Mouse (Mus musculus) hindbrain, embryonic 13.5 days (tissue): Measurements from ENCODE around the gene Thap12. TPM values are rescaled to one million over a fixed set of nuclear protein-coding genes. Genes with fewer than 3 reads are reported as not detected.

Experiments
- ATAC-seq: fragments of 200-750 bp; cut with Nextera tagmentation; 2 replicates; pipeline ENCODE4 v1.8.0; 2017; ENCODE audit warnings: moderate TSS enrichment; ENCODE audit not compliant: low FRiP score
- H3K27ac ChIP-seq: fragments of 300-500 bp; sonication (generic); 2 replicates; pipeline ENCODE4 v1.5.1; 2015; ENCODE audit warnings: inconsistent platforms, mild to moderate bottlenecking, moderate library complexity
- H3K27me3 ChIP-seq: fragments of 300-500 bp; sonication (generic); 2 replicates; pipeline ENCODE4 v1.6.1; 2015; ENCODE audit warnings: mild to moderate bottlenecking, inconsistent platforms
- H3K36me3 ChIP-seq: fragments of 300-500 bp; sonication (generic); 2 replicates; pipeline ENCODE4 v1.6.1; 2015; ENCODE audit warnings: mild to moderate bottlenecking, inconsistent platforms
- H3K4me1 ChIP-seq: fragments of 300-500 bp; sonication (generic); replicated peaks from 2 replicates; pipeline ENCODE4 v1.6.1; 2015; ENCODE audit warnings: inconsistent platforms
- H3K4me2 ChIP-seq: fragments of 300-500 bp; sonication (generic); 2 replicates; pipeline ENCODE4 v1.6.1; 2015; ENCODE audit warnings: inconsistent platforms, mild to moderate bottlenecking, moderate library complexity
- H3K4me3 ChIP-seq: fragments of 300-500 bp; sonication (generic); 2 replicates; pipeline ENCODE4 v1.5.1; 2015; ENCODE audit warnings: mild to moderate bottlenecking, inconsistent platforms
- H3K9ac ChIP-seq: fragments of 300-500 bp; sonication (generic); 2 replicates; pipeline ENCODE4 v1.6.1; 2015; ENCODE audit warnings: mild to moderate bottlenecking, inconsistent platforms
- H3K9me3 ChIP-seq: fragments of 300-500 bp; sonication (generic); 2 replicates; pipeline ENCODE4 v1.6.1; 2016; ENCODE audit warnings: inconsistent platforms
- WGBS: fragments of 180-500 bp; shearing (Covaris S2); methylation state at CpG from one replicate; pipeline ENCODE4 v1.1.7; 2015; 5-methylcytosine and 5-hydroxymethylcytosine counted together
- polyA plus RNA-seq: library from polyadenylated mRNA; unstranded; fragments of >200 nt; fragmentation: Nextera tagmentation; extraction: Ambion mirVana; gene quantifications from 2 replicates; pipeline ENCODE4 v1.2.1, GENCODE M21; 2015

Gene Thap12
- polyA plus RNA-seq, 1 experiment from 2014 or later, result 45.9 TPM

DNA sequence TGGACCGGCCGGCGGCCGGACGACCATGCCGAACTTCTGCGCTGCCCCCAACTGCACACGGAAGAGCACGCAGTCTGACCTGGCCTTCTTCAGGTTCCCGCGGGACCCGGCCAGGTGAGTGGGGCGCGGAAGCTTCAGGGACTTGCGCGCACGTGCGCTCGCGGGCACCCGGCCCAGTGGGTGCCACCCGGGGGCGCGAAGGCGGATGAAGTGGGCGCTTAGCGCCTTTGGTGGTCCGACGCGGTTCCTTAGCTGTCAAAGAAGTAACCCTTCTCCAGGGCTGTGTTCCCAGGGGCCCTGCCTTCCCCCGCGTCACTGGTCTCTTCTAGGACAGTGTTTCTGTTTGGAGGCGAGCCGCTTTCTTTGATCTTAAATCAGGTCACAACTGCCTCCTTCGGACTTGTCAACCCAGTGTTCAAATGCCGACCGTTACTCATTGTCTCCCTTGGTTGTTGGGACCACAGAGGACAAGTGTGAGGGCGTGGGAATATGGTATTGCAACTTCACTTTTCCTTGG is 520 bp downstream of the Thap12 start:
- Histone ChIP-seq H3K4me1 (peaks cover 31% of the 10 kb centered on the region), H3K36me3 (no peaks in the 10 kb centered on the region), H3K27ac (peak overlapping the region; percentile 88), H3K9me3 (no peaks in the 10 kb centered on the region), H3K4me3 (peak overlapping the region; percentile 97), H3K27me3 (no peaks in the 10 kb centered on the region), H3K4me2 (peak overlapping the region; percentile 85), H3K9ac (peak overlapping the region; percentile 96)
- under 1% methylated on average over 38 of the region's 38 CpGs for WGBS
- ATAC-seq, result peak; percentile 64

DNA sequence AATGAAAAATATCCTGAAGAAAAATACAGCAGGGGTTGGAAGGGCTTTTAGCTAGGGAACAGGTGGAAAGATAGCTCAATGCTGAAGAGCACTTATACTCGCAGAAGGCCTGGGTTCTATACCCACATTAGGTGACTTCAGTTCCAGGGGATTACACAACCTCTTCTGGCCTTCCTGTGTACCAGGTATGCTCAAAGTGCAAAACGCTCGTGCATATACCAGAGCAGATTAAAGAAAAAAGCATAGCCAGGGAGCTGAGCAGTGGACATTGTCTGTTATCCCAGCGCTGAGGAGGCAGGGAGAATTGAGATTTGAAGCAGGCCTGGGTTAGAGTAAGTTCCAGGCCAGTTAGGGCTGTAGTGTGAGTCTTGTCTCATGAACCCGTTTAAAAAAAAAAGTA is 1.4 kb downstream of the Thap12 start:
- peak overlapping the region; percentile 96 for H3K9ac ChIP-seq
- H3K4me3 ChIP-seq, result peak overlapping the region; percentile 97
- H3K27ac ChIP-seq, result no peak overlapping the region
- H3K27me3 ChIP-seq, result no peaks in the 10 kb centered on the region
- no peak for ATAC-seq
- peaks cover 31% of the 10 kb centered on the region for H3K4me1 ChIP-seq
- H3K4me2 ChIP-seq, result peak overlapping the region; percentile 85
- H3K9me3 ChIP-seq, result no peaks in the 10 kb centered on the region
- H3K36me3 ChIP-seq, result no peaks in the 10 kb centered on the region
- 67% methylated on average over 5 of the region's 5 CpGs for WGBS

DNA sequence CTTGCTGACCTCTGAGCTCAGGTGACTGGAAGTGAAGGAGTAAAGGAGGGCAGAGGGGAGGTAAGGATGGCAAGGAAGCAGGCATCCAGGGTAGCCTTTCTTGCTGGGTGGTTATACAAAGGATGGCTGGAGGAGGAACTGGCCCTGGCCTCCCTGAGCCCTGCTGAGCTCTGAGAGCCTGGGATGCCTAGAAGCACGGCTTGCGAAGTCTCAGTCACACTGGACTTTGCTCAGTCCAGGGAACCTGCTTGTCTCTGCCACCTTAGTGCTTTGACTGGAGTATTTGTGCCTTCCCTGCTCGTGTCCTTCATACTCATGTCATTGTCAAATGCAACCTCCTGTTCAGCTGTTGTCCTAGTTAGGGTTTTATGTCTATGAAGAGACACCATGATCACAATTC is 10.8 kb downstream of the Thap12 start:
- 95% methylated on average over 3 of the region's 3 CpGs for WGBS
- peaks cover 71% of the 10 kb centered on the region for H3K36me3 ChIP-seq
- ATAC-seq, result no peak

DNA sequence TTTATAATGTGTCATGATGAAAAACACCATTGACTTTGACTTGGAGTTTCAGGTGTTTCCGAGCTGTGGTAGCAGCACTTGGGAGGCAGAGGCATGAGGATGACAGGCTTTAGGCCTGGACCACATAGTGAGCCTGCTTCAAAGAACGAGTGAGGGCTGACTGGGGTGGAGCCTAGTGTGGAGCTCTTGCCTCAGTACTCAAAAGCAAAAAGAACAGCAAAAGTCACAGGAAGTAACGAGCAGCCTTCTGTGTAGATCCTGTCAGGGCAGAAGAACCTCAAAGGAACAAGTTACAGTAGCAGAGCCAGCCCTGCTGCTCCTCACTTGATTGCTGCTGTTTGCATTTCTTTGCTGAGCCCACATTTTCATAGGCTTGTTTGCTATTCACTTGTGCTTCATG is 14.5 kb downstream of the Thap12 start:
- no peak overlapping the region for H3K9ac ChIP-seq
- H3K4me3 ChIP-seq, result no peak overlapping the region
- no peaks in the 10 kb centered on the region for H3K9me3 ChIP-seq
- no peak overlapping the region for H3K27ac ChIP-seq
- 77% methylated on average over 3 of the region's 3 CpGs for WGBS
- no peaks in the 10 kb centered on the region; the same call in none of the 2 replicates for H3K4me1 ChIP-seq
- H3K4me2 ChIP-seq, result no peak overlapping the region
- H3K36me3 ChIP-seq, result peaks cover 51% of the 10 kb centered on the region
- no peak for ATAC-seq
- H3K27me3 ChIP-seq, result no peaks in the 10 kb centered on the region

More for the DNA sequence above, 10.8 kb downstream of the Thap12 start:
- no peaks in the 10 kb centered on the region for H3K4me1 ChIP-seq
- no peak overlapping the region for H3K4me2 ChIP-seq
- no peaks in the 10 kb centered on the region for H3K9me3 ChIP-seq
- no peak overlapping the region for H3K4me3 ChIP-seq
- no peaks in the 10 kb centered on the region for H3K27me3 ChIP-seq
- H3K27ac ChIP-seq, result no peak overlapping the region
- H3K9ac ChIP-seq, result no peak overlapping the region

DNA sequence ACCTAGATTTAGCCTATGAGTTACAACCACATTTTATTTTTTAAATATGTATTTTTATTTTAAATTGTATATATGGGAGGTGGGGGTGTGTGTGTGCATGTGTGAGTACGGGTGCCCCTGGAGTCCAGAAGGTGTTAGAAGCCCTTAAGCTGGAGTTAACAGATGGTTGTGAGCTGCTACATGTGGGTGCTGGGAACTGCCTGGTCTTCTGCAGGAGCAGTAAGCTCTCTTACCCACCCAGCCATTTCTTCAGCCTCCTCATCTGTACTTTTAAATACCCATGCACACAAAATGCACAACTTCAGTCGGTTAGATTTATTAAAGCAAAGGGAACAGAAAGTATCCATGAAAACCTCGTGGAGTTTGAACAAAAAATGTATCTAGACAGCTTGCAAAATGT is 16.9 kb downstream of the Thap12 start:
- H3K9ac ChIP-seq, result no peak overlapping the region
- no peak for ATAC-seq
- 90% methylated on average over 3 of the region's 3 CpGs for WGBS

DNA sequence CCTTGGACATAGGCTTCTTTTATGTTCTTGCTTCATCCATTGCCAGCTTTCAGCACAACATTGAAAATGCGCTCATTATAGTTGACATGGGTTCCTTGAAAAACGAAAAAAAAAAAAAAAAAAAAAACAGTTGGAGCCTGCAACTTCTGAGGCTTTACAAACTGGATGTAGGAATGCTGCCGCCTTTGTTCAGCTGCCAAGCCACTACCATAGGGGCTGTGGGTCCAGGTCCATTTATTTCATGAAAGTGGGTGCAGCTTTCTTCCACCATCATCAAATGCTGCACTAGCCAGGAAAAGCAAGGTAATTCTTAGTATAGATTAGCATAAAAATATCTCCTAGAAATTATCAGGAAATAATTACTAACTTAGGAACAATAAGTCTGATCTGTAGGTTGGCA is 17.8 kb downstream of the Thap12 start:
- Histone ChIP-seq H3K9ac (no peak overlapping the region), H3K4me1 (no peaks in the 10 kb centered on the region; the same call in none of the 2 replicates), H3K4me3 (no peak overlapping the region), H3K9me3 (no peaks in the 10 kb centered on the region), H3K27ac (no peak overlapping the region), H3K4me2 (no peak overlapping the region), H3K27me3 (no peaks in the 10 kb centered on the region), H3K36me3 (peaks cover 22% of the 10 kb centered on the region)
- no peak for ATAC-seq
- 66% methylated on average over 3 of the region's 3 CpGs for WGBS

More for the DNA sequence above, 16.9 kb downstream of the Thap12 start:
- H3K27me3 ChIP-seq, result no peaks in the 10 kb centered on the region
- H3K4me1 ChIP-seq, result no peaks in the 10 kb centered on the region; the same call in none of the 2 replicates
- peaks cover 32% of the 10 kb centered on the region for H3K36me3 ChIP-seq
- H3K4me3 ChIP-seq, result no peak overlapping the region
- H3K27ac ChIP-seq, result no peak overlapping the region
- no peak overlapping the region for H3K4me2 ChIP-seq
- no peaks in the 10 kb centered on the region for H3K9me3 ChIP-seq

DNA sequence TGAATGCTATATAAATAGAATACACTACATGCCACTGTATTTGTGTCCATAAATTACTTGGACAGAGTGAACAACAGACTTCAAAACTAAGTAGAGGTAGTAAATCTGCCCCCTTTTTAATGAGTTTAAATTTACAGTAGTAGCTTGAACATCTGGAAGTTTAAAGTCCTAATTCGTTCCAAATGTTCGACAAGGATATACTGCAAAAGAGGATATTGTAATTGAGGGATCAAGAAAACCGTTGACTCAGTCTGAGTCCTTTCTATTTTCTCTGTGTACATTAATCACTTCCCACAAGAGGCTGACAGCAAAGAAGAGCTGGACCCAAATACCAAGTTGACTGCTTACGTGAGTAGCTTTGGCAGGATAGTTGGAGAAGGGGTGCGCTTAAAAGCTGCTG is 18.3 kb downstream of the Thap12 start:
- no peak overlapping the region for H3K27ac ChIP-seq
- ATAC-seq, result no peak
- no peak overlapping the region for H3K4me3 ChIP-seq
- H3K4me2 ChIP-seq, result no peak overlapping the region
- H3K36me3 ChIP-seq, result peaks cover 18% of the 10 kb centered on the region
- no peaks in the 10 kb centered on the region; the same call in none of the 2 replicates for H3K4me1 ChIP-seq
- 59% methylated on average over 5 of the region's 5 CpGs for WGBS
- no peaks in the 10 kb centered on the region for H3K9me3 ChIP-seq
- H3K27me3 ChIP-seq, result no peaks in the 10 kb centered on the region
- H3K9ac ChIP-seq, result no peak overlapping the region

DNA sequence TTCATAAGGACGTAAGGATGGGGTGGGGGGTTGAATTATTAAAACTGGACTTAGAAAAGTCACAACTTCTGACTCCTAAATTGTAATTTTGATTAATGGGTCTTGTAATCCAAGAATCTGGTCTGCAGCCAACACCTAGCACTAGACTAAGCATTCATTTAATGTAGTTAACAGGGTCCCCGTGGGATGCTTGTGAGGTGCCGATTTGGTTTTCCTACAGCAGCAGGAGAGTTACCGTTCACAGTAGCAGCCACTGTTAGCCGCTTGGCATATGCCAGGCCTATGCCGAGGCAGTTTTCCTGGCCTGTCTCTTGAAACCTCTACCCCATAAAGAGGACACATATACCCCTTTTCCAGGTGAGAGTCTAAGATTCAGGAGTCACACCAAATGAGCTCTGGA is 18.7 kb downstream of the Thap12 start:
- Histone ChIP-seq H3K27ac (no peak overlapping the region), H3K4me3 (no peak overlapping the region), H3K4me2 (no peak overlapping the region), H3K36me3 (peaks cover 13% of the 10 kb centered on the region), H3K9me3 (no peaks in the 10 kb centered on the region), H3K27me3 (no peaks in the 10 kb centered on the region), H3K9ac (no peak overlapping the region), H3K4me1 (no peaks in the 10 kb centered on the region; the same call in none of the 2 replicates)
- WGBS, result 62% methylated on average over 6 of the region's 6 CpGs
- no peak for ATAC-seq

DNA sequence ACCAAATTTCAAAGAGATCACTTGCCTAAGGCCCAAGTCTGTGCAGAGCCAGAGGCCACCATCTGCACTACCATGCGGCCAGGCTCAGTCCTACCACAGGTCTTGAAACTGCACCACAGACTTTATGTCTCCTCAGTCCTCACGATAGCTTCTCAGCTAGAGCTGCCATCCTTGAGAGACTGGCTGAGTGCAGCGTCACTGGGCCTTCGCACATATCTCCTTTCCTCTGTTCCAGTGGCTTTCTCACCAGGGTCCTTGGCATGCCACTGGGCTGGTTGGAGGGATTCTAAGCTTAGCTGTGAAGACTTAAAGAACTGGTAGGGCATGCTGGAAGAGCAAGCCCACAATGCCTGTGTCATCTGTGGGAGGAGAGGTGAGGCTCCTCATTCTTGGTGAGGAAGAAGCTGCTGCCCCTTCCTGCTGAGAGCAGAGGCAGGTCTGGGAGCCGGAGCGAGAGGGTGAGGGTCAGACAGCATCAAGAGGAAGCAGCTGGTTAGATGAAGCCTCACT is 22.8 kb downstream of the Thap12 start:
- no peaks in the 10 kb centered on the region for H3K9me3 ChIP-seq
- H3K27ac ChIP-seq, result no peak overlapping the region
- no peak overlapping the region for H3K9ac ChIP-seq
- H3K36me3 ChIP-seq, result no peaks in the 10 kb centered on the region
- WGBS, result 85% methylated on average over 6 of the region's 6 CpGs
- no peak overlapping the region for H3K4me3 ChIP-seq
- peaks cover 12% of the 10 kb centered on the region for H3K4me1 ChIP-seq
- no peaks in the 10 kb centered on the region; the same call in 1 of the 2 replicates for H3K27me3 ChIP-seq
- no peak overlapping the region for H3K4me2 ChIP-seq
- no peak for ATAC-seq

DNA sequence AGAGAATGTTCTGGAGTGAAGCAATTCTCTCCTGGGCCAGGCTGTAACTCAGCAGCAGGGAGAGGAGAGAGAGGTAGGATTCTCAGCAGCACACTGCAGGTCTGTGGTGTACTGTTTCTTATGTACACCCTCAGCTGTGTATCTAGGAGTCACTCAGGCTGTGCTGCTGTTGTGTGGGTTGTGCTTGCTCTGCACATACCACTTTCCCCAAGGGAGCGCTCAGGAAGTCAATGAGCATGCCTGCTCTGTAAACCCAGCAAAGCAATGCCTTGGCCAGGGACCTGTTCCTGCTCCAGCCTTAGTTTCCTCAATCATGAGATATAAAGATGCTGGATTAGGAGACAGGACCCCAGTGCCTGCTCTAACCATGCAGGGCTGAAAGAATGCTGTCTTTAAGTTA is 25.1 kb downstream of the Thap12 start:
- 97% methylated on average over 1 of the region's 1 CpGs for WGBS
- Histone ChIP-seq H3K36me3 (no peaks in the 10 kb centered on the region), H3K4me3 (no peak overlapping the region), H3K27ac (no peak overlapping the region), H3K27me3 (peaks cover 5% of the 10 kb centered on the region; the same call in 1 of the 2 replicates), H3K4me2 (no peak overlapping the region), H3K9me3 (no peaks in the 10 kb centered on the region), H3K9ac (no peak overlapping the region), H3K4me1 (peaks cover 12% of the 10 kb centered on the region)
- no peak for ATAC-seq

DNA sequence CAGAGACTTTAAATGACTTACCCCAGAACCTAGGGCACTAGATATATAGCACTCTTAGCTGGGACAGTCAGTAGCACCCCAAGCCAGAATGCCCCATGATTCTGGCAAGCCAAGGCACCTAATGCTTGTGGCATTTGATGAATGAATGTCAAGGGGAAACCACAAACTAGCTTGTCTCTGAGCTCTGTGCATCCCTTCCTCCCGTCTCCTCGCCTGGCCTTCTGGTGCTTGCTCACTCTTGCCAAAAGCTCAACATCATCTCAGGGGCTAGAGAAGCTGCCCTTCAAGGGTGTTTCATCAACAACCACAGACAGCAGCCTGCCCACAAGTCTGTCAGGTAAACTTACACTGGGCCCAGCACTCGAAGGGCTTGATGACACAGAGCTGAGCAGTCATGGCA is 25.6 kb downstream of the Thap12 start:
- Histone ChIP-seq H3K4me2 (no peak overlapping the region), H3K4me3 (no peak overlapping the region), H3K27me3 (peaks cover 5% of the 10 kb centered on the region; the same call in 1 of the 2 replicates), H3K4me1 (peaks cover 12% of the 10 kb centered on the region), H3K9ac (no peak overlapping the region), H3K9me3 (no peaks in the 10 kb centered on the region), H3K27ac (no peak overlapping the region), H3K36me3 (no peaks in the 10 kb centered on the region)
- WGBS, result 94% methylated on average over 3 of the region's 3 CpGs
- ATAC-seq, result no peak

DNA sequence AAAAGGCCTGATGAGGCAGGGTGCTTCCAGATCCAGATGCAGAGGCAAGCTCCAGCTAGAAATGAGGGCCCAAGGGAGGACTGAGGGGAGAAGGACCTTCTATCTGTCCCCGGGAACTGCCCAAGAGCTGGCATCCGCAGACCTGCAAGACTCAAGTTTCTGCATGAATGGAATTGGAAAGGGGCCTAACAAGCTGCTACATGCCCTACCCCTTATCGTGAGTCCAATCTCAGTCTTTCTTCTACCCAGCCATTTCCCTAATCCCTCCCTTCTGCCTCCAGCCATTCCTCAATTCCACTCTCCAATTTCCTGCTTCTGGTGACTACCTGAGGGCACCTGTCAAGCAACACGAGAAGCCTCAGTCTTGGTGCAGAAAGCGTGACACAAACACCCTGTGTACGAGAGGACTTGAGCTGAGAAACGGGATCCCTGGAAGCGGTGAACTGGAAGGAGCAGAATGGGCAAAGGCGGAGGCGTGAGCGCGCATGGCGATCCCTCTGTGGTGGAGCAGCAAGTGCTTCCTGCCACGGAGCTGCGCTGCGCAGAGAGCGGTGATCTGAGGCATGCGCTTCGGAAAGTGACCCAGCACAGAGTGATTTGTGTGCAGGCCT is 26.9 kb downstream of the Thap12 start:
- ATAC-seq, result no peak
- H3K9me3 ChIP-seq, result no peaks in the 10 kb centered on the region
- no peak overlapping the region for H3K27ac ChIP-seq
- H3K4me2 ChIP-seq, result peak overlapping the region; percentile 48
- H3K4me1 ChIP-seq, result peaks cover 17% of the 10 kb centered on the region
- H3K36me3 ChIP-seq, result no peaks in the 10 kb centered on the region
- peak overlapping the region; percentile 43; the same call in 1 of the 2 replicates for H3K9ac ChIP-seq
- H3K4me3 ChIP-seq, result peak overlapping the region; percentile 19
- 17% methylated on average over 19 of the region's 19 CpGs for WGBS
- peaks cover 5% of the 10 kb centered on the region; the same call in 1 of the 2 replicates for H3K27me3 ChIP-seq

DNA sequence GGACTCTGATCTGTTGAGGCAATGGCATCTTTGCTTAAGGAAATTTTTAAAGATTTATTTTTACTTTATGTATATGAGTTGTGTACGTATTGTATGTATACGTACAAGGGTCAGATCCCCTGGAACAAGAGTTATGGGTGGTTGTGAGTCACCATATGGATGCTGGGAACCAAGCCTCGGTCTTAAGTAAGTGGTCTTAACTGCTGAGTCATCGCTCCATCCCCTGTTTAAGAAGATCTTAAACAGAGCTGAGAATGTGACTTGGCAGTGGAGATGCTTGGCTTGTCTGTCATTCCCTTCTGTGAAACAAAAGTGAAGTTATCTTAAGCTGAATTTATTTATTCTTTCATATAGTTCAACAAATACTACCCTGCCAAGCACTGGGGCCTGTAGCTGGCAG is 31.1 kb downstream of the Thap12 start:
- no peak overlapping the region for H3K27ac ChIP-seq
- no peak overlapping the region for H3K4me2 ChIP-seq
- whole genome bisulfite sequencing, result 92% methylated on average over 4 of the region's 4 CpGs
- H3K36me3 ChIP-seq, result no peaks in the 10 kb centered on the region
- ATAC-seq, result no peak
- H3K9ac ChIP-seq, result no peak overlapping the region
- H3K4me1 ChIP-seq, result peaks cover 24% of the 10 kb centered on the region
- H3K4me3 ChIP-seq, result no peak overlapping the region
- H3K9me3 ChIP-seq, result no peaks in the 10 kb centered on the region
- H3K27me3 ChIP-seq, result peaks cover 5% of the 10 kb centered on the region; the same call in 1 of the 2 replicates
